Mouse (Mus musculus): ENCODE results near the gene Aldh1l1. TPM values are rescaled to one million over a fixed set of nuclear protein-coding genes. Genes with fewer than 3 reads are reported as not detected.

Aldh1l1 gene
- polyA plus RNA-seq, 1 experiment from 2014 or later, result 1.2 TPM

GRCm38 (mm10) chr6:90466847-90467410 lies 19.3 kb upstream of the Aldh1l1 start:
- Histone ChIP-seq H3K4me2 (no peak overlapping the region), H3K9ac (ENCODE audit: low read depth, low read length) (no peak overlapping the region), H3K27ac (ENCODE audit: low read depth, low read length) (no peak overlapping the region), H3K4me3 (ENCODE audit: low read depth, low read length) (no peak overlapping the region), H3K36me3 (ENCODE audit: control insufficient read depth, insufficient read depth, low read length) (no peaks in the 10 kb centered on the region), H3K9me3 (replicated peaks; ENCODE audit: control insufficient read depth, low read length) (no peaks in the 10 kb centered on the region), H3K4me1 (ENCODE audit: control insufficient read depth, insufficient read depth, low read length) (peaks cover 17% of the 10 kb centered on the region), H3K27me3 (ENCODE audit: control insufficient read depth, insufficient read depth, low read length) (0 out of 2 replicates have a peak, but pooled peaks cover 3% of the 10 kb centered on the region)
- ATAC-seq (replicated peaks; ENCODE audit: insufficient number of reproducible peaks, low FRiP score, low TSS enrichment), result no peak
- 88% methylated on average over 12 of the region's 12 CpGs for WGBS (ENCODE audit: insufficient replicate concordance)

- ATAC-seq (replicated peaks; ENCODE audit: insufficient number of reproducible peaks, low FRiP score, low TSS enrichment), result no peak
- WGBS (ENCODE audit: insufficient replicate concordance), result 58% methylated on average over 1 of the region's 1 CpGs
- H3K27ac ChIP-seq (ENCODE audit: low read depth, low read length), result no peak overlapping the region
- H3K36me3 ChIP-seq (ENCODE audit: control insufficient read depth, insufficient read depth, low read length), result no peaks in the 10 kb centered on the region
- no peaks in the 10 kb centered on the region for H3K27me3 ChIP-seq (ENCODE audit: control insufficient read depth, insufficient read depth, low read length)
- H3K4me3 ChIP-seq (ENCODE audit: low read depth, low read length), result no peak overlapping the region
- H3K9me3 ChIP-seq (replicated peaks; ENCODE audit: control insufficient read depth, low read length), result no peaks in the 10 kb centered on the region
- no peak overlapping the region for H3K4me2 ChIP-seq
- peaks cover 17% of the 10 kb centered on the region for H3K4me1 ChIP-seq (ENCODE audit: control insufficient read depth, insufficient read depth, low read length)
- H3K9ac ChIP-seq (ENCODE audit: low read depth, low read length), result no peak overlapping the region
These were observed 18.0 kb upstream of the Aldh1l1 start for GRCm38 (mm10) chr6:90468216-90468615.

DNA sequence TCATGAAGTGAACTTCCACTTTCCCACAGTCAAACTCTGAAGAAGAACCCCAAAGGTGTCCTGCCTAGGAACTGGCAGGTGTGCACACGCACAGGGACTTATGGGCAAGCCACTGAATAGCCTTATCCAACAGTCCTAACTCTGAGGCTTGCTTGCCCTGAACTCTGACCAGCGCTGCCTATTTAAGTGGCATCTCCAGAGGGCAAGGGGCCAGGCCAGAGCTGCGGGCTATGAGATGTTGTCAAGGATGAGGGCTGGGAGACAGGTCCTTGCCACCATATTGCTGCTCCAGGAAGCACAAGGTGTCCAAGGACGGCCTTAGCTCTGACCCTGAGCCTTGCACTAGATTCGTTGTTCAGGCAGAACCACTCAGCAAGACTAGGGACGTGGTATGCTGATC lies 17.2 kb upstream of the Aldh1l1 start:
- WGBS (ENCODE audit: insufficient replicate concordance), result 80% methylated on average over 6 of the region's 6 CpGs
- H3K27me3 ChIP-seq (ENCODE audit: control insufficient read depth, insufficient read depth, low read length), result no peaks in the 10 kb centered on the region
- ATAC-seq (replicated peaks; ENCODE audit: insufficient number of reproducible peaks, low FRiP score, low TSS enrichment), result no peak
- no peaks in the 10 kb centered on the region for H3K36me3 ChIP-seq (ENCODE audit: control insufficient read depth, insufficient read depth, low read length)
- no peak overlapping the region for H3K4me2 ChIP-seq
- no peak overlapping the region for H3K9ac ChIP-seq (ENCODE audit: low read depth, low read length)
- no peak overlapping the region for H3K4me3 ChIP-seq (ENCODE audit: low read depth, low read length)
- H3K4me1 ChIP-seq (ENCODE audit: control insufficient read depth, insufficient read depth, low read length), result peaks cover 11% of the 10 kb centered on the region
- H3K27ac ChIP-seq (ENCODE audit: low read depth, low read length), result no peak overlapping the region
- H3K9me3 ChIP-seq (replicated peaks; ENCODE audit: control insufficient read depth, low read length), result no peaks in the 10 kb centered on the region

DNA sequence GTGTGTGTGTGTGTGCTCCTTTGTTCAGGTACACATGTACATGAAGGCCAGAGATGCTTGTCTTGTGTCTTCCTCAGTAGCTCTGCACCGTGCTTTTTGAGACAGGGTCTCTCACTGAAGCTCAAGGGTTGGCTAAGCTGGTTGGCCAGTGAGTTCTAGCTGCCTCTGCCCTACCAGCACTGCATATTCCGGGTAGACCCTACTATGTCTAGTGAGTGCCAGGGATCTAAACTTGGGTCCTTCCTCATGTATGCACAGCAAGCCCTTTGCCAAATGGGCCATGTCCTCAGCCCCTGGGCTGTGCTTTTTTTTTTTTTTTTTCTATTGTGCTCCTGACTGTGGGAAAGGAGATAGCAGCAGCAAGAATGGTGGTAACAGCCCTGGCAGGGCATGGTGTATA lies 16.0 kb upstream of the Aldh1l1 start:
- ATAC-seq (replicated peaks; ENCODE audit: insufficient number of reproducible peaks, low FRiP score, low TSS enrichment), result no peak
- Histone ChIP-seq H3K4me1 (ENCODE audit: control insufficient read depth, insufficient read depth, low read length) (peaks cover 9% of the 10 kb centered on the region; the same call in 1 of the 2 replicates), H3K36me3 (ENCODE audit: control insufficient read depth, insufficient read depth, low read length) (no peaks in the 10 kb centered on the region), H3K4me2 (no peak overlapping the region), H3K27ac (ENCODE audit: low read depth, low read length) (no peak overlapping the region), H3K27me3 (ENCODE audit: control insufficient read depth, insufficient read depth, low read length) (no peaks in the 10 kb centered on the region), H3K9ac (ENCODE audit: low read depth, low read length) (no peak overlapping the region), H3K4me3 (ENCODE audit: low read depth, low read length) (no peak overlapping the region), H3K9me3 (replicated peaks; ENCODE audit: control insufficient read depth, low read length) (no peaks in the 10 kb centered on the region)
- 91% methylated on average over 2 of the region's 2 CpGs for WGBS (ENCODE audit: insufficient replicate concordance)

- Histone ChIP-seq H3K4me1 (ENCODE audit: control insufficient read depth, insufficient read depth, low read length) (peaks cover 9% of the 10 kb centered on the region; the same call in 1 of the 2 replicates), H3K4me3 (ENCODE audit: low read depth, low read length) (no peak overlapping the region), H3K4me2 (no peak overlapping the region), H3K9me3 (replicated peaks; ENCODE audit: control insufficient read depth, low read length) (no peaks in the 10 kb centered on the region), H3K9ac (ENCODE audit: low read depth, low read length) (no peak overlapping the region), H3K36me3 (ENCODE audit: control insufficient read depth, insufficient read depth, low read length) (no peaks in the 10 kb centered on the region), H3K27me3 (ENCODE audit: control insufficient read depth, insufficient read depth, low read length) (no peaks in the 10 kb centered on the region), H3K27ac (ENCODE audit: low read depth, low read length) (no peak overlapping the region)
- ATAC-seq (replicated peaks; ENCODE audit: insufficient number of reproducible peaks, low FRiP score, low TSS enrichment), result no peak
- 56% methylated on average over 12 of the region's 12 CpGs for WGBS (ENCODE audit: insufficient replicate concordance)
These were observed 15.2 kb upstream of the Aldh1l1 start for GRCm38 (mm10) chr6:90470947-90471541.

GRCm38 (mm10) chr6:90472079-90472478 lies 14.1 kb upstream of the Aldh1l1 start:
- Histone ChIP-seq H3K36me3 (ENCODE audit: control insufficient read depth, insufficient read depth, low read length) (no peaks in the 10 kb centered on the region), H3K4me1 (ENCODE audit: control insufficient read depth, insufficient read depth, low read length) (peaks cover 13% of the 10 kb centered on the region), H3K27me3 (ENCODE audit: control insufficient read depth, insufficient read depth, low read length) (no peaks in the 10 kb centered on the region), H3K9me3 (replicated peaks; ENCODE audit: control insufficient read depth, low read length) (no peaks in the 10 kb centered on the region), H3K4me2 (no peak overlapping the region), H3K27ac (ENCODE audit: low read depth, low read length) (no peak overlapping the region), H3K9ac (ENCODE audit: low read depth, low read length) (no peak overlapping the region), H3K4me3 (ENCODE audit: low read depth, low read length) (no peak overlapping the region)
- WGBS (ENCODE audit: insufficient replicate concordance), result 54% methylated on average over 4 of the region's 4 CpGs
- ATAC-seq (replicated peaks; ENCODE audit: insufficient number of reproducible peaks, low FRiP score, low TSS enrichment), result no peak

GRCm38 (mm10) chr6:90472697-90473096 lies 13.5 kb upstream of the Aldh1l1 start:
- no peaks in the 10 kb centered on the region for H3K36me3 ChIP-seq (ENCODE audit: control insufficient read depth, insufficient read depth, low read length)
- H3K4me3 ChIP-seq (ENCODE audit: low read depth, low read length), result no peak overlapping the region
- no peak overlapping the region for H3K4me2 ChIP-seq
- H3K9me3 ChIP-seq (replicated peaks; ENCODE audit: control insufficient read depth, low read length), result no peaks in the 10 kb centered on the region
- WGBS (ENCODE audit: insufficient replicate concordance), result 89% methylated on average over 3 of the region's 3 CpGs
- peaks cover 17% of the 10 kb centered on the region for H3K4me1 ChIP-seq (ENCODE audit: control insufficient read depth, insufficient read depth, low read length)
- no peak overlapping the region for H3K9ac ChIP-seq (ENCODE audit: low read depth, low read length)
- H3K27me3 ChIP-seq (ENCODE audit: control insufficient read depth, insufficient read depth, low read length), result no peaks in the 10 kb centered on the region
- H3K27ac ChIP-seq (ENCODE audit: low read depth, low read length), result no peak overlapping the region
- no peak for ATAC-seq (replicated peaks; ENCODE audit: insufficient number of reproducible peaks, low FRiP score, low TSS enrichment)

GRCm38 (mm10) chr6:90473630-90474360 lies 12.4 kb upstream of the Aldh1l1 start:
- 91% methylated on average over 24 of the region's 24 CpGs for WGBS (ENCODE audit: insufficient replicate concordance)

More at GRCm38 (mm10) chr6:90473630-90474360, 12.4 kb upstream of the Aldh1l1 start:
- no peak for ATAC-seq (replicated peaks; ENCODE audit: insufficient number of reproducible peaks, low FRiP score, low TSS enrichment)
- Histone ChIP-seq H3K4me2 (no peak overlapping the region), H3K27me3 (ENCODE audit: control insufficient read depth, insufficient read depth, low read length) (no peaks in the 10 kb centered on the region), H3K9me3 (replicated peaks; ENCODE audit: control insufficient read depth, low read length) (0 out of 2 replicates have a peak, but pooled peaks cover 3% of the 10 kb centered on the region), H3K36me3 (ENCODE audit: control insufficient read depth, insufficient read depth, low read length) (no peaks in the 10 kb centered on the region), H3K9ac (ENCODE audit: low read depth, low read length) (no peak overlapping the region), H3K4me3 (ENCODE audit: low read depth, low read length) (no peak overlapping the region), H3K4me1 (ENCODE audit: control insufficient read depth, insufficient read depth, low read length) (peaks cover 17% of the 10 kb centered on the region), H3K27ac (ENCODE audit: low read depth, low read length) (no peak overlapping the region)

All from heart, embryonic 11.5 days (tissue).